Mouse (Mus musculus) lung, postnatal 0 days (tissue): ENCODE data around the gene Hist2h2aa2. TPM values are rescaled to one million over a fixed set of nuclear protein-coding genes. Genes with fewer than 3 reads are reported as not detected.
A peak's percentile ranks its signal among the peaks of the same experiment; 100 is the strongest.

Experiments used
- ATAC-seq: fragments of 200-750 bp; cut with Nextera tagmentation; 2 replicates; pipeline ENCODE4 v1.8.0; 2017; ENCODE audit warnings: moderate library complexity
- DNase-seq: peaks from one replicate; pipeline ENCODE4 v3.0.0-alpha.2; 2016; ENCODE audit warnings: low spot score
- H3K27ac ChIP-seq: fragments of 300-500 bp; sonication (generic); 2 replicates; pipeline ENCODE4 v1.5.1; 2014; ENCODE audit warnings: antibody characterized with exemption, mild to moderate bottlenecking, low read length, mixed read lengths
- H3K27me3 ChIP-seq: fragments of 300-500 bp; sonication (generic); replicated peaks from 2 replicates; pipeline ENCODE4 v1.6.1; 2014; ENCODE audit warnings: low read length, mixed read lengths; ENCODE audit not compliant: insufficient read depth
- H3K36me3 ChIP-seq: fragments of 300-500 bp; sonication (generic); 2 replicates; pipeline ENCODE4 v1.6.1; 2014; ENCODE audit warnings: low read length, mixed read lengths; ENCODE audit not compliant: insufficient read depth
- H3K4me1 ChIP-seq: fragments of 300-500 bp; sonication (generic); 2 replicates; pipeline ENCODE4 v1.6.1; 2014; ENCODE audit warnings: antibody characterized with exemption, low read depth, low read length, mixed read lengths; ENCODE audit not compliant: insufficient read depth
- H3K4me2 ChIP-seq: fragments of 300-500 bp; sonication (generic); replicated peaks from 2 replicates; pipeline ENCODE4 v1.6.1; 2014; ENCODE audit warnings: low read depth, mild to moderate bottlenecking, low read length, moderate library complexity, mixed read lengths
- H3K4me3 ChIP-seq: fragments of 300-500 bp; sonication (generic); 2 replicates; pipeline ENCODE4 v1.5.1; 2014; ENCODE audit warnings: low read depth, low read length
- H3K9ac ChIP-seq: fragments of 300-500 bp; sonication (generic); replicated peaks from 2 replicates; pipeline ENCODE4 v1.6.1; 2014; ENCODE audit warnings: low read depth, mild to moderate bottlenecking
- H3K9me3 ChIP-seq: fragments of 300-500 bp; sonication (generic); 2 replicates; pipeline ENCODE4 v1.6.1; 2016; ENCODE audit warnings: low read length, mixed read lengths
- CTCF ChIP-seq: IDR thresholded peaks from 2 replicates; pipeline ENCODE4 v1.5.1; 2016; ENCODE audit warnings: antibody characterized with exemption, mild to moderate bottlenecking
- EP300 ChIP-seq: IDR thresholded peaks from 2 replicates; pipeline ENCODE4 v1.6.1; 2016; ENCODE audit warnings: antibody characterized with exemption, mild to moderate bottlenecking, control low read depth
- WGBS: fragments of 180-500 bp; shearing (Covaris S2); extraction: QIAGEN DNeasy Blood & Tissue Kit; methylation state at CpG from one replicate; pipeline ENCODE4 v1.1.7; 2014; 5-methylcytosine and 5-hydroxymethylcytosine counted together
- polyA plus RNA-seq: library from polyadenylated mRNA; unstranded; fragments of >200 nt; fragmentation: Nextera tagmentation; extraction: Ambion mirVana; gene quantifications from 2 replicates; pipeline ENCODE4 v1.2.1, GENCODE M21; 2015

Hist2h2aa2 gene
- polyA plus RNA-seq, 1 experiment from 2014 or later, result 196 TPM

DNA sequence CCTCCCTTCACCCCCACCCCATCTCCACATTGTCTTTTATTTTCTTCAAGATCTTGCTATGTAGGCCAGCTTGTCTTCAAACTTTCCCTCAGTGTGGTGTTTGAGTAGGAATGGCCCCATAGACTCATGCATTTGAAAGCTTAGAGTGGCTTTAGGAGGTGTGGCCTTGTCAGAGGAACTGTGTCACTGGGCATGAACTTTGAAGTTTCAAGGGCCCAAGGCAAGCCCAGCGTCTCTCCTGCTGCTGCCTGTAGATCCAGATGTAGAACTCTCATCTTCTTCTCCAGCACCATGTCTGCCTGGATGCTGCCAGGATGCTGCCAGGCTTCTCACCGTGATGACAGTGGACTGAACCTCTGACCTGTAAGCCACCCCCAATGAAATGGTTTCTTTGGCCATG, 11.2 kb downstream of the Hist2h2aa2 start:
- TF ChIP-seq EP300 (no peak), CTCF (no peak)
- DNase-seq (no peak), ATAC-seq (no peak)
- Histone ChIP-seq H3K4me3 (no peak overlapping the region), H3K4me2 (no peak overlapping the region), H3K27ac (no peak overlapping the region), H3K36me3 (no peaks in the 10 kb centered on the region), H3K27me3 (no peaks in the 10 kb centered on the region), H3K9ac (no peak overlapping the region), H3K4me1 (no peaks in the 10 kb centered on the region; the same call in 1 of the 2 replicates), H3K9me3 (no peaks in the 10 kb centered on the region)
- 50% methylated on average over 2 of the region's 2 CpGs for WGBS

DNA sequence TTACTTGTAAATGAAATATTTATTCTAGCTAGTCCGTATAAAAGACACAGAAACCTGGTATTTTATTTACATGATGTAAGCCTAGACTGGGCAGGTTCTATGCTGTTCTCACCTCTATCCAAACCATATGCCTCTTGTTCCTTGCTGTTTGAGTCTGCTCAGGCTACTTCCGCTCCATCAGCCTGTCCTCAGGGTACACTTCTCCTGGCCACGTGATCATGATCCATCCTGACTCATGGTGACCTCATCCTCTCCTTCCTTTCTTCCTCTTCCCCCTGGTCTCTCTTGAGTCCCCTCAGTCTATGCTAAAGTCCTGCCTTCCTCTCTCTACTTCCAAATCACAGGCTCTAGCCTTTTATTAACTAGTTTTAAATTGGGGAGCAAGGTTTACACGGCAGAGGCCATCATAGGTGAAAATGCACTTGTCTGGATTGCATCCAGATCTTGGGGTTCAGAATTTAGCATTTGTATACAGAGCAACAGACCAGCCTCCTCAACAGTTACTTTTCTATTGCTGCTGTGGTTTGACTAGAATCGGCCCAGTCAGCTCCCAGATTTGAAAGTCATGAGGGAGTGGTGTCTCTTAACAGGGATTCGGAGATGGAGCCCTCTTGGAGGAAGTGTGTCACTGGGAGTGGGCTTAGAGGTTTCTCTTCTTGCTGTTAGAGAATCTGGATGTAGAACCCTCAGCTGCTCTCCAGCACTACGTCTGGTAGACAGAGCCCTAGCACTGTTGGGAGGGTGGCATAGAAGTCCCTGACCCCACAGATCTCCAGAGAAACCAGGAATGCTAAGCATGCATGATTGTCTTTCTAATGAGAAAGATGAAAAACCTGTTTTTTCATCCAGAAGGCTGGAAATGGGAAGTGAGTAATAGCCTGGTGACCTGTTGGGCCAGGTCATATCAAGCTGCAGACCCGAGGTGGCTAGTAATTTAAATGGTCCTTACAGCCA, 13.1 kb downstream of the Hist2h2aa2 start:
- no peaks in the 10 kb centered on the region for H3K27me3 ChIP-seq
- H3K4me3 ChIP-seq, result no peak overlapping the region
- H3K36me3 ChIP-seq, result no peaks in the 10 kb centered on the region
- DNase-seq (peak; percentile 74), ATAC-seq (peak; percentile 70)
- H3K9me3 ChIP-seq, result no peaks in the 10 kb centered on the region
- H3K27ac ChIP-seq, result no peak overlapping the region
- 48% methylated on average over 8 of the region's 8 CpGs for WGBS
- TF ChIP-seq CTCF (no peak), EP300 (no peak)
- no peak overlapping the region for H3K4me2 ChIP-seq
- peaks cover 3% of the 10 kb centered on the region; the same call in 1 of the 2 replicates for H3K4me1 ChIP-seq
- H3K9ac ChIP-seq, result no peak overlapping the region

DNA sequence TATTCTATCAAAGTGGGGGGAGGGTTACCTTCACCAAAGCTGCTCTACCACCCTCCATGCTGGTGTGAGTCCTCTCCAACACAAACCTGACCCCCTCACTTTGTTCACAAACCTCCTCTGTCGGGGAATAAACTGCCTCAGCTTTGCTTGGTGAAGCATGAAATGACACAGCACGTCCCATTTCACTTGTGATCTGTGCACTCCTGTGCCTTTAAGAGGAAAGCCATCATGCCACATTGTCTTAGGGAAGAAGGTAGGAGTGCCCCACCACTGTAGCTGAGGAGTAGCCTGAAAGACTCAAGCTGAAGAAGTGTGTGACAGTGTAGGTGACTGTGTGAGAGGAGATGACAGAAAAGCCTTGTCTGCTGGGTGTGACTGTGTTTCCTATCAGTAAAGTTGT, 14.7 kb downstream of the Hist2h2aa2 start:
- Histone ChIP-seq H3K9me3 (no peaks in the 10 kb centered on the region), H3K27ac (no peak overlapping the region), H3K4me2 (no peak overlapping the region), H3K27me3 (no peaks in the 10 kb centered on the region), H3K9ac (no peak overlapping the region), H3K4me1 (peaks cover 9% of the 10 kb centered on the region; the same call in 1 of the 2 replicates), H3K4me3 (no peak overlapping the region), H3K36me3 (no peaks in the 10 kb centered on the region)
- DNase-seq, result no peak
- no peak for ATAC-seq
- WGBS, result 48% methylated on average over 2 of the region's 2 CpGs
- TF ChIP-seq EP300, result no peak
- no peak for TF ChIP-seq CTCF

DNA sequence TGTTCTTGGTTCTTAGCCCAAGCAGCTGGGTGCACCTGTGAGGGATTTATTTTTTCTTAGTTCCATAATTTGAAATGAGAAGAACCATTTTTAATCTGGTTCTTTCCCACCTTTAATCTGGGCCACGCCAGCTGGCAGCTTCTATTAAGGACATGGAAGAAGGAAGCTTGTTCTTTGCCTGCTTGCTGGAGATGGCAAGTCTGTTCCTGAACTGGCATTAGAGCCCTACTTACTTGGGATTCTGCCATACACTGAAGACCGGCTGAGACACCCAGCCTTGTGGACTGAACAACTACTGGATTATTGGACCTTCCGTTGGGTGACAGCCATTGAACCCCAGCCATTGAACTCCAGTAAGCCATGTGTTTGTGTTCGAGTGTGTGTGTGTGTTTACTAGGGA, 17.3 kb downstream of the Hist2h2aa2 start:
- H3K9ac ChIP-seq, result no peak overlapping the region
- WGBS, result 84% methylated on average over 4 of the region's 4 CpGs
- no peaks in the 10 kb centered on the region for H3K36me3 ChIP-seq
- no peak for DNase-seq
- H3K4me2 ChIP-seq, result no peak overlapping the region; the same call in 1 of the 2 replicates
- no peak overlapping the region for H3K4me3 ChIP-seq
- no peaks in the 10 kb centered on the region for H3K9me3 ChIP-seq
- no peak for ATAC-seq
- peaks cover 9% of the 10 kb centered on the region; the same call in 1 of the 2 replicates for H3K4me1 ChIP-seq
- no peaks in the 10 kb centered on the region for H3K27me3 ChIP-seq
- TF ChIP-seq CTCF (no peak), EP300 (no peak)
- H3K27ac ChIP-seq, result no peak overlapping the region

DNA sequence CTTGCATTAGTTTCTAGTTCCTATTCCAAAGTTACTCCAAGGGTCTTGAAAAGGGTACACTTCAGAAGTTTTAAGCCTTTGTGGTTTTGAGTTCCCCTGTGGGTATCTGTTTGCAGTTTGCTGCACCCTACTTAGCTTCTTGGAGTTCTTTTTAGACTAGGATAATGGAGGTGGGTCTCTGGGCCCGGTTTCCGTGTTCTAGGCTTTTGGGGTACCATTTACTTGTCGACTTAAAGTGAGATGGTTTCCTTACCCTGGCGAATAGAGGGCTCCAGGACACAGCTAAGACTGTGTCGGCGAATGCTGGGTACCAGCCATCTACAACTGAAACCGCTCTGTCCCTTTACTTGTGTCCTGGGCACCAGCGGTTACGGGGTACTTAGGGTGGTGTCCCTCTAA, 18.4 kb downstream of the Hist2h2aa2 start:
- 0 out of 2 replicates have a peak overlapping the region, but pooled peaks have one; percentile 37 for H3K9ac ChIP-seq
- ATAC-seq (no peak), DNase-seq (no peak)
- peak overlapping the region; percentile 64 for H3K4me3 ChIP-seq
- H3K36me3 ChIP-seq, result no peaks in the 10 kb centered on the region
- H3K4me2 ChIP-seq, result peak overlapping the region; percentile 74
- WGBS, result 22% methylated on average over 9 of the region's 9 CpGs
- TF ChIP-seq CTCF, result no peak
- no peak for TF ChIP-seq EP300
- H3K9me3 ChIP-seq, result no peaks in the 10 kb centered on the region
- H3K27ac ChIP-seq, result peak overlapping the region; percentile 98
- H3K27me3 ChIP-seq, result no peaks in the 10 kb centered on the region
- H3K4me1 ChIP-seq, result peaks cover 9% of the 10 kb centered on the region; the same call in 1 of the 2 replicates

DNA sequence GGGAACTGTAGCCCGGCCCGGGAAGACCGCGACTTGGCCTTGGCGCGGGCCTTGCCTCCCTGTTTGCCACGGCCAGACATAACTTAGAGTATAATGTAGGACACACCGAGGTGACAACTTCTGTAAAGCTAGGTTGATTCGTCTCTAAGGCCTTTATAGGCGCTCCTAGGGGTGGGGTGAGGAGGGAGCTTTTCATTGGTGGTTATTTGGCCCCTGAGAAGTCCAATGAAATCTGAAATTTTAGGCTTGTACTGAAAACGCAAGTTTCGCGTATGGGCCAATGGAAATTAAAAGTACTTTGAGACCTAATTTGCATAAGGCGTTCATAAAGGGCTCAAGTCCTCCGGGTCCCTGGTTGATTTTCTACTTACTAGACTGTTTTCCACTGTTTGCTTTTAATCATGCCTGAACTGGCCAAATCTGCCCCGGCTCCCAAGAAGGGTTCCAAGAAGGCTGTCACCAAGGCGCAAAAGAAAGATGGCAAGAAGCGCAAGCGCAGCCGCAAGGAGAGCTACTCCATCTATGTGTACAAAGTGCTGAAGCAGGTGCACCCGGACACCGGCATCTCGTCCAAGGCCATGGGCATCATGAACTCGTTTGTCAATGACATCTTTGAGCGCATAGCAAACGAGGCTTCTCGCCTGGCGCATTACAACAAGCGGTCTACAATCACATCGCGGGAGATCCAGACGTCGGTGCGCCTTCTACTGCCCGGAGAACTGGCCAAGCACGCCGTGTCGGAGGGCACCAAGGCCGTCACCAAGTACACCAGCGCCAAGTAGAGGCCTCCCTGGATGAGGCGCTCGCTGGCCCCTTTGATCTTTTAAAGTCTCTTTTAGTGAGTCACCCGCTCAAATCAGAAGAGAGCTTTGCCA, 19.1 kb downstream of the Hist2h2aa2 start, which contains the start of the genes Hist2h2ac and Hist2h2be:
Gene Hist2h2ac, minus strand, starts transcription at position 116 of the 875 bp plus-strand sequence.
Gene Hist2h2be, plus strand, starts transcription at position 355 of the 875 bp plus-strand sequence.
- H3K4me2 ChIP-seq, result peak within 1 kb of the TSS; percentile 74
- H3K9ac ChIP-seq, result peak within 1 kb of the TSS; percentile 89
- H3K27ac ChIP-seq, result peak within 1 kb of the TSS; percentile 98
- DNase-seq (peak; percentile 98), ATAC-seq (peak; percentile 93)
- TF ChIP-seq EP300, result no peak; the same call in none of the 2 replicates
- 0 out of 2 replicates have a peak, but pooled peaks have one; percentile 20 for TF ChIP-seq CTCF
- WGBS, result 1% methylated on average over 43 of the region's 43 CpGs
- H3K4me1 ChIP-seq, result peaks cover 9% of the 10 kb centered on the region; the same call in 1 of the 2 replicates
- no peaks in the 10 kb centered on the region for H3K27me3 ChIP-seq
- H3K4me3 ChIP-seq, result peak within 1 kb of the TSS; percentile 64
- no peaks in the 10 kb centered on the region for H3K9me3 ChIP-seq
- no peaks in the 10 kb centered on the region for H3K36me3 ChIP-seq
